Mouse (Mus musculus): ENCODE measurements around the gene Gpr150. TPM values are rescaled to one million over a fixed set of nuclear protein-coding genes. Genes with fewer than 3 reads are reported as not detected.

The Gpr150 gene
- polyA plus RNA-seq, 1 experiment from 2014 or later: 0.40 TPM

- peak; percentile 62 for DNase-seq (ENCODE audit: low spot score)
- Histone ChIP-seq H3K27ac (replicated peaks) (peak overlapping the region; percentile 65), H3K4me1 (peaks cover 18% of the 10 kb centered on the region), H3K9me3 (no peaks in the 10 kb centered on the region), H3K27me3 (replicated peaks; ENCODE audit: low read depth, poor library complexity, severe bottlenecking) (peaks cover 59% of the 10 kb centered on the region), H3K4me3 (peak overlapping the region; percentile 66), H3K36me3 (replicated peaks) (no peaks in the 10 kb centered on the region)
- under 1% methylated on average over 59 of the region's 59 CpGs for WGBS
These were observed 1.2 kb downstream of the Gpr150 start for GRCm38 (mm10) chr13:76055391-76056232.

- no peaks in the 10 kb centered on the region for H3K36me3 ChIP-seq (replicated peaks)
- no peak for DNase-seq (ENCODE audit: low spot score)
- H3K27me3 ChIP-seq (replicated peaks; ENCODE audit: low read depth, poor library complexity, severe bottlenecking): no peaks in the 10 kb centered on the region
- H3K27ac ChIP-seq (replicated peaks): no peak overlapping the region
- H3K4me3 ChIP-seq: no peak overlapping the region
- no peaks in the 10 kb centered on the region for H3K4me1 ChIP-seq
- peaks cover 3% of the 10 kb centered on the region; the same call in 1 of the 2 replicates for H3K9me3 ChIP-seq
These were observed 11.8 kb downstream of the Gpr150 start for GRCm38 (mm10) chr13:76044971-76045370.

GRCm38 (mm10) chr13:76042455-76042854 is 14.3 kb downstream of the Gpr150 start:
- no peak for DNase-seq (ENCODE audit: low spot score)
- H3K4me3 ChIP-seq: no peak overlapping the region
- peaks cover 3% of the 10 kb centered on the region; the same call in 1 of the 2 replicates for H3K9me3 ChIP-seq
- WGBS: 69% methylated on average over 1 of the region's 1 CpGs
- H3K36me3 ChIP-seq (replicated peaks): no peaks in the 10 kb centered on the region
- H3K4me1 ChIP-seq: no peaks in the 10 kb centered on the region
- no peak overlapping the region for H3K27ac ChIP-seq (replicated peaks)
- no peaks in the 10 kb centered on the region for H3K27me3 ChIP-seq (replicated peaks; ENCODE audit: low read depth, poor library complexity, severe bottlenecking)

GRCm38 (mm10) chr13:76024588-76024987 is 32.2 kb downstream of the Gpr150 start:
- H3K4me3 ChIP-seq: no peak overlapping the region
- no peaks in the 10 kb centered on the region for H3K27me3 ChIP-seq (replicated peaks; ENCODE audit: low read depth, poor library complexity, severe bottlenecking)
- H3K27ac ChIP-seq (replicated peaks): no peak overlapping the region
- no peaks in the 10 kb centered on the region for H3K4me1 ChIP-seq
- no peaks in the 10 kb centered on the region for H3K9me3 ChIP-seq
- H3K36me3 ChIP-seq (replicated peaks): no peaks in the 10 kb centered on the region
- DNase-seq (ENCODE audit: low spot score): no peak
- 82% methylated on average over 3 of the region's 3 CpGs for WGBS

- peaks cover 10% of the 10 kb centered on the region for H3K4me1 ChIP-seq
- no peaks in the 10 kb centered on the region for H3K9me3 ChIP-seq
- H3K27me3 ChIP-seq (replicated peaks; ENCODE audit: low read depth, poor library complexity, severe bottlenecking): no peaks in the 10 kb centered on the region
- DNase-seq (ENCODE audit: low spot score): no peak
- H3K27ac ChIP-seq (replicated peaks): no peak overlapping the region
- WGBS: 90% methylated on average over 2 of the region's 2 CpGs
- no peaks in the 10 kb centered on the region for H3K36me3 ChIP-seq (replicated peaks)
- no peak overlapping the region for H3K4me3 ChIP-seq
These were observed 35.0 kb downstream of the Gpr150 start for GRCm38 (mm10) chr13:76021782-76022181.

- Histone ChIP-seq H3K9me3 (no peaks in the 10 kb centered on the region), H3K4me1 (peaks cover 10% of the 10 kb centered on the region), H3K36me3 (replicated peaks) (no peaks in the 10 kb centered on the region), H3K27ac (replicated peaks) (peak overlapping the region; percentile 94), H3K27me3 (replicated peaks; ENCODE audit: low read depth, poor library complexity, severe bottlenecking) (no peaks in the 10 kb centered on the region), H3K4me3 (peak overlapping the region; percentile 70)
- no peak for DNase-seq (ENCODE audit: low spot score)
- 43% methylated on average over 5 of the region's 5 CpGs for WGBS
These were observed 37.9 kb downstream of the Gpr150 start for GRCm38 (mm10) chr13:76018844-76019400.

GRCm38 (mm10) chr13:76017974-76018843 is 38.6 kb downstream of the Gpr150 start, which contains the start of gene Rfesd:
Rfesd (minus strand) TSS chr13:76018719.
- Histone ChIP-seq H3K27me3 (replicated peaks; ENCODE audit: low read depth, poor library complexity, severe bottlenecking) (no peaks in the 10 kb centered on the region), H3K36me3 (replicated peaks) (no peaks in the 10 kb centered on the region; the same call in 1 of the 2 replicates), H3K9me3 (no peaks in the 10 kb centered on the region), H3K4me3 (peak within 1 kb of the TSS; percentile 70), H3K27ac (replicated peaks) (peak within 1 kb of the TSS; percentile 94), H3K4me1 (peaks cover 10% of the 10 kb centered on the region)
- 1% methylated on average over 50 of the region's 50 CpGs for WGBS
- DNase-seq (ENCODE audit: low spot score): peak; percentile 99

- 84% methylated on average over 4 of the region's 4 CpGs for WGBS
- Histone ChIP-seq H3K36me3 (replicated peaks) (no peaks in the 10 kb centered on the region; the same call in 1 of the 2 replicates), H3K9me3 (no peaks in the 10 kb centered on the region), H3K27ac (replicated peaks) (peak overlapping the region; percentile 94), H3K4me3 (peak overlapping the region; percentile 70), H3K27me3 (replicated peaks; ENCODE audit: low read depth, poor library complexity, severe bottlenecking) (no peaks in the 10 kb centered on the region), H3K4me1 (peaks cover 10% of the 10 kb centered on the region)
- no peak for DNase-seq (ENCODE audit: low spot score)
These were observed 39.3 kb downstream of the Gpr150 start for GRCm38 (mm10) chr13:76017465-76017864.

- DNase-seq (ENCODE audit: low spot score): no peak
- 82% methylated on average over 2 of the region's 2 CpGs for WGBS
- Histone ChIP-seq H3K4me3 (no peak overlapping the region), H3K27ac (replicated peaks) (no peak overlapping the region), H3K27me3 (replicated peaks; ENCODE audit: low read depth, poor library complexity, severe bottlenecking) (no peaks in the 10 kb centered on the region), H3K9me3 (no peaks in the 10 kb centered on the region), H3K36me3 (replicated peaks) (no peaks in the 10 kb centered on the region; the same call in 1 of the 2 replicates), H3K4me1 (peaks cover 10% of the 10 kb centered on the region)
These were observed 42.3 kb downstream of the Gpr150 start for GRCm38 (mm10) chr13:76014511-76014910.

Other genes with a start within 250 kb of the Gpr150 start
- 24.3 and 26.9 TPM in 2 replicates for gene Glrx, start 217.1 kb downstream of the Gpr150 start, polyA plus RNA-seq (2016; fragmentation: Nextera tagmentation; extraction: Ambion mirVana)
- gene Rhobtb3, start 113.1 kb downstream of the Gpr150 start, polyA plus RNA-seq (2016; fragmentation: Nextera tagmentation; extraction: Ambion mirVana): 52.1 and 52.7 TPM in 2 replicates
- gene Spata9, start 89.8 kb downstream of the Gpr150 start, polyA plus RNA-seq (2016; fragmentation: Nextera tagmentation; extraction: Ambion mirVana): 0.56 and 0.62 TPM in 2 replicates
- 24.1 and 26.2 TPM in 2 replicates for gene Rfesd, start 38.3 kb downstream of the Gpr150 start, polyA plus RNA-seq (2016; fragmentation: Nextera tagmentation; extraction: Ambion mirVana)
- gene Arsk, start 41.7 kb upstream of the Gpr150 start, polyA plus RNA-seq (2016; fragmentation: Nextera tagmentation; extraction: Ambion mirVana): 4.6 and 5.3 TPM in 2 replicates
- 16.0 and 17.0 TPM in 2 replicates for gene Ttc37, start 41.7 kb upstream of the Gpr150 start, polyA plus RNA-seq (2016; fragmentation: Nextera tagmentation; extraction: Ambion mirVana)
- gene Fam81b, start 248.1 kb upstream of the Gpr150 start, polyA plus RNA-seq (2016; fragmentation: Nextera tagmentation; extraction: Ambion mirVana): not detected in 2 replicates

Measured in embryonic facial prominence, embryonic 10.5 days (tissue).